Mouse (Mus musculus) brain, embryonic 14.5 days (tissue): Measurements from ENCODE around the gene Smim13. TPM values are rescaled to one million over a fixed set of nuclear protein-coding genes. Genes with fewer than 3 reads are reported as not detected.
"Not testable (repeated sequence)": the region's sequence is repeated elsewhere in the genome, so short reads cannot be mapped to it uniquely, and the experiment has no call there.

Experiments used
- DNase-seq: peaks from one replicate; pipeline ENCODE4 v3.0.0-alpha.2; 2011; ENCODE audit warnings: low read depth
- CTCF ChIP-seq: fragments of 200-500 bp; IDR thresholded peaks from 2 replicates; pipeline ENCODE4 v1.5.1; 2012; ENCODE audit warnings: inconsistent platforms, mild to moderate bottlenecking, moderate library complexity, borderline replicate concordance; ENCODE audit not compliant: insufficient read depth, insufficient read length; ENCODE audit errors: extremely low read depth
- POLR2A ChIP-seq: fragments of 200-500 bp; IDR thresholded peaks from 2 replicates; pipeline ENCODE4 v1.6.1; 2012; ENCODE audit warnings: mild to moderate bottlenecking, inconsistent platforms, borderline replicate concordance; ENCODE audit not compliant: poor library complexity, insufficient read depth, insufficient read length, severe bottlenecking; ENCODE audit errors: extremely low read depth
- polyA plus RNA-seq: library from polyadenylated mRNA; depleted of rRNA; stranded (reverse); fragments of >200 nt; gene quantifications from 2 replicates; pipeline ENCODE4 v1.2.3, GENCODE M21; 2012; rRNA removed

Gene Smim13
- 17.3 and 24.5 TPM in 2 replicates for polyA plus RNA-seq

DNA sequence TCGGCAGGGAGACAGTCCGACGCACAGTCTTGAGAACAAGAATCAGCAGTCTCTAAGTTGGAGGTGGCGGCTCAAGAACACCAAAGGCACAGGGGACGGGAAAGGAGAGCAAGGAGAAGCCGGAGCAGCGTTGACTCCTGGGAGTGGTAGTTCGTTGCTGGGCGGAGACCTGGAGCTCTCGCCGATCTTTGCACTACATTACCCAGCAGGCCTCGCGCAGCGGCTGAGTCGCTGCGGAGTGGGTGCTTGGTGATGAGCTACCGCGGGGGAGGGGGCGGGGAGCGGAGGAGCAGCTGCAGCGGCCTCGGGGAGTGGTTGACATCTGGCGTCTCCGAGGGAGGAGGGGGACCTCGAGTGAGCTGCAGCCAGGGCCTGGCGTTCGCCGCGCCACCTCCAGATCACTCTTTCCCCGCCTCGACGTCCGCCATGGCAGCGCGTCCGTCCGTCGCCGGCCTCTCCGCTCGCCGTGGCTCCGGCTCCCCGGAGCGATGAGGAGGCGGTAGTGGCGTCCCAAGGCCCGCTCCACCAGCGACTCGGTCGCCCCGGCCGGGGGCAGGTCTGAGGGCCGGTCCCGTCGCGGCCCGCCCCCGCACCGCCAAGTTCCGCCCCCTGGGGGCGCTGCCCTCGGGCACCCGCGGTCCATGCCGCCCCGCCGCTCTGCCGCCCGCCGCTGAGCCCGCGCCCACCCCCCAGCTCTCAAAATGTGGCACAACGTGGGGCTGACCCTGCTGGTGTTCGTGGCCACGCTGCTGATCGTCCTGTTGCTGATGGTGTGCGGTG, at the start of gene Smim13:
Smim13 (plus strand) TSS at position 307 of the 780 bp plus-strand sequence.
- TF ChIP-seq CTCF (peak; percentile 48), POLR2A (peak; percentile 31; the same call in 1 of the 2 replicates)
- DNase-seq = peak; percentile 99

DNA sequence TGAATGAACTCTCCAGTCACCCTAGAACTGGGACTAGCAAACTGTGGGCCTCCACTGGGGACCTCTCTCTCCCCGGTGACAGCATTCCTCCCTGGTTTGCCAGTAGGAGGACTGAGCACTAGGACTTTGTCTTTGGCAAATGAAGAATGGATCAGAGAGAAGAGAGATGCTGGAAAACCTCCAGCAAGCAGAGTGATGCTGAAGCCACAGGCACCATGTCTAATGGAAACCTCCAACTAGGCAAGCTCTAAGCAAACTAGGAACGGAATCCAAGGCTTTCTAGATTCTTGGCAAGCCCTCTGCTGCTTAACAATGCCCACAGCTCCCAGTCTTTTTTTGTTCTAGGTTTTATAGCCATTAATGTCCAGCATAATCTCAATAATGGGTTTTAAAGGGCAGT, 48.8 kb upstream of the Smim13 start:
- TF ChIP-seq CTCF (no peak), POLR2A (no peak)
- DNase-seq = no peak

GRCm38 (mm10) chr13:41203289-41203688, 46.4 kb upstream of the Smim13 start:
- peak; percentile 47 for DNase-seq
- TF ChIP-seq POLR2A (no peak), CTCF (no peak)

- DNase-seq = no peak
These were observed 46.0 kb upstream of the Smim13 start for GRCm38 (mm10) chr13:41203691-41204090.

DNA sequence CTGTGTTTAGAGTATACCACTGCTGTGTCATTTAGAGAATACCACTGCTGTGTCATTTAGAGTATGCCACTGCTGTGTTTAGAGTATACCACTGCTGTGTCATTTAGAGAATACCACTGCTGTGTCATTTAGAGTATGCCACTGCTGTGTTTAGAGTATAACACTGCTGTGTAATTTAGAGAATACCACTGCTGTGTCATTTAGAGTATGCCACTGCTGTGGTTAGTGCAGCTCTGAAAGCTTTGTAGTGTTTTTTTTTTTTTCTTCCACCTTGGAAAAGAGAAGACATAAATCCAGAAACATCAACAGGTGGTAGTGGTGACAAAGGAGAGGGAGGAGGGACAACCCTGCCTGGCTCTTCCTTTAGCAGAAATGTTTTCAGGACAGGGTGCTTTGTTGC, 44.1 kb upstream of the Smim13 start:
- not testable (repeated sequence) for DNase-seq

More at GRCm38 (mm10) chr13:41203691-41204090, 46.0 kb upstream of the Smim13 start:
- TF ChIP-seq CTCF (no peak), POLR2A (no peak)

GRCm38 (mm10) chr13:41206241-41206640, 43.4 kb upstream of the Smim13 start:
- DNase-seq = no peak
- TF ChIP-seq CTCF = no peak
- no peak for TF ChIP-seq POLR2A

- TF ChIP-seq POLR2A (no peak), CTCF (no peak)
- no peak for DNase-seq
These were observed 38.4 kb upstream of the Smim13 start for GRCm38 (mm10) chr13:41211276-41211675.

DNA sequence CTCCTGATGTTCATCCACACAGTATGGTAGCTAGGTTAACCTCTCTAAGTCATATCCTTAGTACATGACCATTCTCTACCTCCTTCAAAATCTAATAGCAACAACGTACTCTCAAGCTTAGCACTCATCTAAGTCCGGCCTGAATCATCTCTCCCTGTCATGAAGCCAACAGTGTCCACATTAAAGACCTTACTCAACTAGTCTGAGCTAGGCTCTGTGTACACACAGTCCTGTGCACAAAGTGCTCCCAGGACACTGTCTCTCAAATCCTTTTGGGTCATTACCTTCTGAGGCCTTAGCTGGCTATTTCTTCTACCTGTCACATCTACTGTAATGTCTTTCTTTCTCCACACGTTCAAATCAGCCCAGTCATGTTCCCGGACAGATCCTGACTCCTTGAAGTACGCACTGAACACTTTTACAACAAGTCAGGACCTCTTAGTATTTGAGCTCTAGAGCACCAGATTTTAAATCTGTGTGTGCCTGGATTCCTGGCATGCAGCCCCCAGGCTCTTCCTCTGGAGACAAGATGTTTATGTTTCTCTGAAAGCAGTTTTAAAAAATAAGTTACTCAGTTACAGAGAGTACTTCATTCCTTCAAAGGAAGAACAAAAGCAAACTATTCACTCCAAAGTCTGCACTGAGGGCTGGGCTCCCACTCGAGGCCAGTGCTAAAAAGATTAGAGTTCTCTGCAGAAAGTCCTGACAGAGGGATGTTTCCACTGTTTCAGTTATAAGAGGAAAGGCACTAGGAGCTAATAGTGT, 36.9 kb upstream of the Smim13 start:
- TF ChIP-seq POLR2A (no peak), CTCF (no peak)
- DNase-seq = no peak

GRCm38 (mm10) chr13:41215669-41216068, 34.0 kb upstream of the Smim13 start:
- DNase-seq = no peak

GRCm38 (mm10) chr13:41216236-41216635, 33.4 kb upstream of the Smim13 start:
- no peak for DNase-seq
- no peak for TF ChIP-seq POLR2A
- TF ChIP-seq CTCF = no peak

More at GRCm38 (mm10) chr13:41215669-41216068, 34.0 kb upstream of the Smim13 start:
- TF ChIP-seq POLR2A = no peak
- no peak for TF ChIP-seq CTCF

DNA sequence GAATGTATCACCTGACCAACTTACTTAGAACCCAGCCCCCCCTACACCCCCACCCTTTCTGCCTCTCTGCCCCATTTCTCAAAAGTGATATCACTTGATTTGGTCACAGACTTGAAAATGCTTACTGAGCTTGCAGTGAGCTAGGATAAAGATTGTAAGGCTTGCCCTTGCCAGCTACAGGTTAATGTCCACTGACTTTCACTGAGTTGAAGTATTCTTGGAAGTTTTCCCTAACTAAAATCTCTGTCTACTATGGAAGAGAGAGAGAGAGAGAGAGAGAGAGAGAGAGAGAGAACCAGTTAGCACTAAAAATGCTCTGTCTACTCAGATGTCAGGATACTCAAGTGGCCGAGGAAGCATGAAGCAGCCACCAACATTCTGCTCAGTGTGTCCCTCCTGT, 30.6 kb upstream of the Smim13 start:
- no peak for TF ChIP-seq CTCF
- TF ChIP-seq POLR2A = no peak
- no peak for DNase-seq
